Mouse (Mus musculus): Measurements from ENCODE around the gene Acsm4.

Acsm4 gene

DNA sequence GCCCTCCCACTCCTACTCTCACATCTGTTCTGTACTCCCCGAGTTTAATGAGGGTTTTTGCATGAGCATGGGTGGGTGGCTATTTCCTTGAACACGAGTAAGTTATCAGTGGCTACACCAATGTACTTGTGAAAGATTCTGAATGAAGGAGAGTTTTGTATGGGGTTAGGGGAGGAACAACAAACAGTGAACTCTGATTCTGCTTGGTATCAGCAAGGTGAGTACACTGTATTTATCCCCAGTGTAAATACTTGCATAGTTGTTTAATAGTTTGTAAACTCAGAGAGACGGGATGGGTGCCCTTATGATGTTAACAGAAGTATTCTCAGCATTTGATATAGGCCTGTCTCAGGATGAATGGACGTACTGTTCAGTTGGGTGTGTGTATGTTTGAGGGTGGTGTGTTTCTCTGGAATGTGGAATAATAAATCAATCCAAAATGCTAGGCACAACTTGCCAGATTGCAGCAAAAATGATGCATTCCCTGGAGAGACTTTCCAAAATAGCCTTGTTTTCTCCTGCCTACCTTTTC is 72.4 kb downstream of the Acsm4 start:
- DNase-seq (ENCODE audit: low spot score in 2 of 2) = no peak

All from thymus, postnatal 10 days (tissue).